Mouse (Mus musculus): Measurements from ENCODE around the gene Camk1g.

Camk1g gene

GRCm38 (mm10) chr1:193299995-193300394, 70.1 kb downstream of the Camk1g start:
- no peak for DNase-seq

- no peak for DNase-seq
Measured at GRCm38 (mm10) chr1:193298141-193298765, 71.8 kb downstream of the Camk1g start.
